Mouse (Mus musculus) G1E (cell line): ENCODE measurements at regions not wholly inside any gene's neighbourhood (a gene's known extent, or its start where the extent isn't known, plus 50 kb on each side); places are given as distances from the start of the nearest gene placed in this dataset.

ENCODE experiments used
- ATAC-seq: 2 replicates; pipeline ENCODE4 v1.8.0; 2016; ENCODE audit warnings: mild to moderate bottlenecking; ENCODE audit not compliant: insufficient number of reproducible peaks, poor library complexity, low FRiP score, severe bottlenecking; ENCODE audit errors: extremely low read depth
- DNase-seq: peaks from one replicate; pipeline ENCODE4 v3.0.0; 2012; ENCODE audit warnings: low spot score
- H3K27me3 ChIP-seq: 2 replicates; pipeline ENCODE4 v1.6.1; 2012; ENCODE audit warnings: mild to moderate bottlenecking, low read length, inconsistent platforms; ENCODE audit not compliant: insufficient read depth
- H3K36me3 ChIP-seq: replicated peaks from 2 replicates; pipeline ENCODE3; 2012; ENCODE audit warnings: mild to moderate bottlenecking, inconsistent platforms
- H3K4me1 ChIP-seq: 2 replicates; pipeline ENCODE4 v1.6.1; 2012; ENCODE audit warnings: low read depth, low read length, inconsistent platforms, mixed read lengths; ENCODE audit not compliant: insufficient read depth
- H3K4me3 ChIP-seq: 2 replicates; pipeline ENCODE4 v1.5.1; 2012; ENCODE audit warnings: low read depth, mild to moderate bottlenecking, inconsistent platforms, low read length, moderate library complexity, mixed read lengths
- H3K9me3 ChIP-seq: replicated peaks from 2 replicates; pipeline ENCODE4 v1.6.1; 2012; ENCODE audit warnings: inconsistent platforms
- CTCF ChIP-seq: IDR thresholded peaks from 2 replicates; pipeline ENCODE4 v1.5.1; 2012; ENCODE audit warnings: low read depth, low read length, inconsistent platforms, mixed read lengths
- GATA1 ChIP-seq: IDR thresholded peaks from 2 replicates; pipeline ENCODE4 v1.6.1; 2012; ENCODE audit warnings: borderline replicate concordance, low read length, inconsistent platforms, mixed read lengths
- GATA2 ChIP-seq: IDR thresholded peaks from 2 replicates; pipeline ENCODE4 v1.6.1; 2012; ENCODE audit warnings: low read depth, low read length, inconsistent platforms, borderline replicate concordance
- POLR2AphosphoS5 ChIP-seq: IDR thresholded peaks from 2 replicates; pipeline ENCODE4 v1.6.1; 2012; ENCODE audit warnings: low read depth, low read length, inconsistent platforms; ENCODE audit not compliant: insufficient replicate concordance
- TAL1 ChIP-seq: conservative IDR thresholded peaks from 2 replicates; pipeline ENCODE4 v1.6.1; 2012; ENCODE audit warnings: low read depth, low read length, inconsistent platforms, mixed read lengths

DNA sequence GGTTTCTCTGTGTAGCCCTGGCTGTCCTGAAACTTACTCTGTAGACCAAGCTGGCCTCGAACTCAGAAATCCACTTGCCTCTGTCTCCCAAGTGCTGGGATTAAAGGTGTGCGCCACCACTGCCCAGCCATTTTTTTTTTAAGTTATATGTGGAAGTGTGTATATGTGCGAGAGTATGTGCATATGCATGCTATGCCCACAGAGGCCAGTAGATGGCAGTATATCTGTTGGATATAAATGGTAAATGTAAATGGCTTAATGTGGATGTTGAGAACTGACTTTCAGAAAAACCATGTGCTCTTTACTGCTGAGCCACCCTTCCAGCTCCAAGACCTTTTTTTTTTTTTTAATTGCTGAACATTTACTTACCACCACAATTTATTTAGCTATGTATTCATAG lies 400.2 kb upstream of the Pdzrn3 start:
- Histone ChIP-seq H3K9me3 (peaks cover 2% of the 10 kb centered on the region), H3K4me1 (no peaks in the 10 kb centered on the region), H3K36me3 (no peaks in the 10 kb centered on the region), H3K4me3 (no peak overlapping the region), H3K27me3 (no peaks in the 10 kb centered on the region)
- DNase-seq (no peak), ATAC-seq (no peak)
- TF ChIP-seq POLR2AphosphoS5 = no peak
- TF ChIP-seq CTCF = peak; percentile 15; the same call in 1 of the 2 replicates

GRCm38 (mm10) chr6:101773151-101773550 lies 395.5 kb upstream of the Pdzrn3 start:
- no peaks in the 10 kb centered on the region for H3K27me3 ChIP-seq
- no peaks in the 10 kb centered on the region; the same call in 1 of the 2 replicates for H3K9me3 ChIP-seq
- H3K4me3 ChIP-seq = no peak overlapping the region
- no peaks in the 10 kb centered on the region for H3K4me1 ChIP-seq
- ATAC-seq (no peak), DNase-seq (no peak)
- no peaks in the 10 kb centered on the region for H3K36me3 ChIP-seq
- TF ChIP-seq POLR2AphosphoS5 = no peak

- H3K36me3 ChIP-seq = no peaks in the 10 kb centered on the region
- no peak overlapping the region for H3K4me3 ChIP-seq
- no peak for ATAC-seq
- no peaks in the 10 kb centered on the region for H3K27me3 ChIP-seq
- no peak for DNase-seq
- TF ChIP-seq POLR2AphosphoS5 = no peak
- TF ChIP-seq CTCF = no peak
- no peak for TF ChIP-seq GATA1
- TF ChIP-seq TAL1 = no peak
- no peak for TF ChIP-seq GATA2
- H3K9me3 ChIP-seq = peaks cover 7% of the 10 kb centered on the region; the same call in 1 of the 2 replicates
- H3K4me1 ChIP-seq = no peaks in the 10 kb centered on the region
These were observed 357.4 kb upstream of the Pdzrn3 start for GRCm38 (mm10) chr6:101735107-101735506.

- H3K4me3 ChIP-seq = no peak overlapping the region
- no peak for TF ChIP-seq POLR2AphosphoS5
- no peak for TF ChIP-seq TAL1
- TF ChIP-seq GATA2 = no peak
- TF ChIP-seq CTCF = no peak
- no peak for TF ChIP-seq GATA1
- no peaks in the 10 kb centered on the region for H3K27me3 ChIP-seq
- ATAC-seq (peak; percentile 5; the same call in 1 of the 2 replicates), DNase-seq (no peak)
- H3K36me3 ChIP-seq = no peaks in the 10 kb centered on the region
- H3K9me3 ChIP-seq = peaks cover 2% of the 10 kb centered on the region; the same call in 1 of the 2 replicates
- H3K4me1 ChIP-seq = no peaks in the 10 kb centered on the region
These were observed 342.8 kb upstream of the Pdzrn3 start for GRCm38 (mm10) chr6:101720513-101720912.

- TF ChIP-seq GATA1 = no peak
- no peak for TF ChIP-seq GATA2
- TF ChIP-seq TAL1 = no peak
- TF ChIP-seq POLR2AphosphoS5 = no peak
- TF ChIP-seq CTCF = no peak
- H3K9me3 ChIP-seq = no peaks in the 10 kb centered on the region
- no peak for ATAC-seq
- H3K4me1 ChIP-seq = no peaks in the 10 kb centered on the region
- H3K36me3 ChIP-seq = no peaks in the 10 kb centered on the region
- H3K4me3 ChIP-seq = no peak overlapping the region
- no peaks in the 10 kb centered on the region for H3K27me3 ChIP-seq
- no peak for DNase-seq
These were observed 312.0 kb upstream of the Pdzrn3 start for GRCm38 (mm10) chr6:101689684-101690083.

- TF ChIP-seq POLR2AphosphoS5 = no peak
- no peak for TF ChIP-seq GATA1
- no peak for TF ChIP-seq TAL1
- TF ChIP-seq GATA2 = no peak
- TF ChIP-seq CTCF = no peak
- DNase-seq = no peak
- Histone ChIP-seq H3K4me3 (no peak overlapping the region), H3K9me3 (no peaks in the 10 kb centered on the region), H3K36me3 (no peaks in the 10 kb centered on the region), H3K27me3 (no peaks in the 10 kb centered on the region), H3K4me1 (no peaks in the 10 kb centered on the region)
- ATAC-seq = no peak
These were observed 308.9 kb upstream of the Pdzrn3 start for GRCm38 (mm10) chr6:101686578-101686977.

- ATAC-seq (no peak), DNase-seq (no peak)
- Histone ChIP-seq H3K27me3 (no peaks in the 10 kb centered on the region), H3K4me1 (no peaks in the 10 kb centered on the region), H3K36me3 (no peaks in the 10 kb centered on the region), H3K9me3 (no peaks in the 10 kb centered on the region), H3K4me3 (no peak overlapping the region)
- TF ChIP-seq GATA2 (no peak), GATA1 (no peak), POLR2AphosphoS5 (no peak), CTCF (no peak), TAL1 (no peak)
These were observed 308.0 kb upstream of the Pdzrn3 start for GRCm38 (mm10) chr6:101685734-101686133.
